Mouse (Mus musculus) bone marrow macrophage, adult 2 months (primary cell): ENCODE results near the gene Tsc1. TPM values are rescaled to one million over a fixed set of nuclear protein-coding genes. Genes with fewer than 3 reads are reported as not detected.
A peak's percentile ranks its signal among the peaks of the same experiment; 100 is the strongest.

ENCODE experiments used
- H3K27ac ChIP-seq: 2 replicates; pipeline ENCODE4 v1.5.1; 2012; ENCODE audit warnings: low read depth, low read length; ENCODE audit not compliant: insufficient read depth
- H3K4me1 ChIP-seq: 2 replicates; pipeline ENCODE4 v1.6.1; 2012; ENCODE audit warnings: low read length; ENCODE audit not compliant: control insufficient read depth, insufficient read depth
- H3K4me3 ChIP-seq: 2 replicates; pipeline ENCODE4 v1.5.1; 2012; ENCODE audit warnings: mild to moderate bottlenecking, low read length, moderate library complexity; ENCODE audit not compliant: insufficient read depth
- CTCF ChIP-seq: IDR thresholded peaks from 2 replicates; pipeline ENCODE4 v1.5.1; 2012; ENCODE audit warnings: low read depth, mild to moderate bottlenecking, low read length, moderate library complexity
- POLR2A ChIP-seq: IDR thresholded peaks from 2 replicates; pipeline ENCODE4 v1.6.1; 2012; ENCODE audit warnings: mild to moderate bottlenecking, low read depth, low read length, borderline replicate concordance
- polyA plus RNA-seq: library from polyadenylated mRNA; stranded (reverse); fragments of >200 nt; gene quantifications from 2 replicates; pipeline ENCODE4 v1.2.4, GENCODE M21; 2012; ENCODE audit not compliant: missing spikeins, insufficient read depth, insufficient read length

The Tsc1 gene
- 19.0 and 21.4 TPM in 2 replicates for polyA plus RNA-seq

- Histone ChIP-seq H3K4me3 (peak within 1 kb of the TSS; percentile 96), H3K4me1 (peaks cover 10% of the 10 kb centered on the region), H3K27ac (peak within 1 kb of the TSS; percentile 95)
- peak; percentile 58; the same call in 1 of the 2 replicates for TF ChIP-seq POLR2A
- no peak for TF ChIP-seq CTCF
Measured at GRCm38 (mm10) chr2:28640461-28641424, at the start of gene Tsc1. TSS of gene Tsc1 (plus strand) at chr2:28641228.

GRCm38 (mm10) chr2:28591479-28591878, 49.5 kb upstream of the Tsc1 start:
- peak overlapping the region; percentile 32; the same call in 1 of the 2 replicates for H3K27ac ChIP-seq
- TF ChIP-seq POLR2A (no peak), CTCF (no peak)
- no peak overlapping the region for H3K4me3 ChIP-seq
- peaks cover 34% of the 10 kb centered on the region for H3K4me1 ChIP-seq

DNA sequence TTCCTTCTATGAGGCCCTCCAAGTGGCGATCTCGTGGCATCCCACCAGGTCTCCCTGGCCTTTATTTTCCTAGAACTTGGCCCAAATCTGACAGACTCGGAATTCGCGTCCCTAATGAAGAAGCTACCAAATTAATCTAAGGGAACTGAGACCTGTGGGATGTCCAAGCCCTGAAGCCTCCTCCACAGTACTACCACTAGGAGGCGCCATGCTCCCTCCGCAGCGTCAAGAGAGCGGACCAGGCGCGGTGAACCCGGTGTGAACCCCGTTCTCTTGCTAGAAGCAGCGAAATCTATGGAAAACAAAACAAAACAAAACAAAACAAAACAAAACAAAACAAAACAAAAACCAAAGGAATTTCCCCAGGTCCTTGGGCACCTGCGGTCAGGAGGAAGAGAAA, 48.2 kb upstream of the Tsc1 start:
- Histone ChIP-seq H3K4me3 (no peak overlapping the region), H3K4me1 (peaks cover 37% of the 10 kb centered on the region), H3K27ac (no peak overlapping the region)
- TF ChIP-seq CTCF, result peak; percentile 98
- TF ChIP-seq POLR2A, result no peak

- Histone ChIP-seq H3K4me1 (peaks cover 26% of the 10 kb centered on the region), H3K27ac (no peak overlapping the region), H3K4me3 (no peak overlapping the region)
- no peak for TF ChIP-seq CTCF
- no peak for TF ChIP-seq POLR2A
Measured at GRCm38 (mm10) chr2:28596021-28596420, 45.0 kb upstream of the Tsc1 start.

- TF ChIP-seq POLR2A, result no peak
- TF ChIP-seq CTCF, result peak; percentile 36; the same call in 1 of the 2 replicates
- Histone ChIP-seq H3K4me1 (peaks cover 23% of the 10 kb centered on the region), H3K4me3 (no peak overlapping the region), H3K27ac (no peak overlapping the region)
Measured at GRCm38 (mm10) chr2:28596998-28597397, 44.0 kb upstream of the Tsc1 start.

GRCm38 (mm10) chr2:28597733-28598547, 43.1 kb upstream of the Tsc1 start:
- H3K4me1 ChIP-seq, result peaks cover 14% of the 10 kb centered on the region
- no peak overlapping the region for H3K27ac ChIP-seq
- H3K4me3 ChIP-seq, result no peak overlapping the region
- TF ChIP-seq POLR2A, result no peak
- TF ChIP-seq CTCF, result no peak

DNA sequence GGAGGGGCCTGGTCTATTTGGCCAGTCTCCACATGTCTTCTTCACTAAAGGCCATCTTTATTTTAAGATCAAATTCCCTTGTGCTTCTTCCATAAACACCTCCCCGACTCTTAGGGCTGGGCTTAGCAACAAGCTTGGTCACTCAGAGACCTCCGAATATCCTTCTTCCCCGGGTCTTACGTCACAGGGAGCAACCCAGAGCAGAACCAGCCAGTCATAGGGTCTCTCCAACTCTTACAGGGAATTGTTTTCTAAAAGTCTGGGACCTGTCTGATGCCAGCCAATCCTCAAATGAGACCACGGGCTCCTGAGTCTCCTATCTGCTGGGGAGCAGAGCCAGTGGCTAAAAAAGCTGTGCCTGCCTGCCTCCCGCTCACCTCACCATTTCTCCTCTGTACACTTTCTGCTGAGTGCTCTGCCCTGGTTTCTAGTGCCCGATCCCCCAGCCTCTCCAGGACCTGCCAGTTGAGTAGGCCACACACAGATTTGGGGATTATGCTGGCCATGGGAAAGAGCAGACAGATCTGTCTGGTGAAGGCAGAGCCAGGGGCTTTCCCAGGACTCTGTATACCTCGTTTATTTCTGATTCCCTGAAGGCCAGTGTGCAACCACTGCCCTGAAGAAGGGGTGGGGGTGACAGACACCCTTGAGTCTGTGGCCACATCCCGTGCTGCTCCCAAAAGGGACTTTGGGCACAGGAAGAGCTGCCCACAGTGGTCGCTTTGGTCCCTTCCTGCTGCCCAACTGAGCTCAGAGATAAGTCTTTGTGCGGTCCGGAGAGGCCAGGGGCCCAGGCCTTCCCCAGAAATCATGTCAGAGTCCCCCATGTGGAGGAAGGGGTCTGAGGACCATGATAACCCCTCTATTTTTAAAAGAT, 42.1 kb upstream of the Tsc1 start:
- TF ChIP-seq CTCF (no peak), POLR2A (no peak)
- H3K4me1 ChIP-seq, result peaks cover 10% of the 10 kb centered on the region
- H3K27ac ChIP-seq, result no peak overlapping the region

GRCm38 (mm10) chr2:28599569-28599900, 41.5 kb upstream of the Tsc1 start:
- peaks cover 10% of the 10 kb centered on the region for H3K4me1 ChIP-seq

More for the DNA sequence above, 42.1 kb upstream of the Tsc1 start:
- H3K4me3 ChIP-seq, result no peak overlapping the region

More at GRCm38 (mm10) chr2:28599569-28599900, 41.5 kb upstream of the Tsc1 start:
- TF ChIP-seq CTCF (no peak), POLR2A (no peak)
- Histone ChIP-seq H3K27ac (no peak overlapping the region), H3K4me3 (no peak overlapping the region)
